Mouse (Mus musculus) gastrocnemius, postnatal 36 days (tissue): Measurements from ENCODE around the gene Sike1. TPM values are rescaled to one million over a fixed set of nuclear protein-coding genes. Genes with fewer than 3 reads are reported as not detected.
A peak's percentile ranks its signal among the peaks of the same experiment; 100 is the strongest.

Source experiments
- DNase-seq, 2 experiments: peaks; one replicate each; pipeline ENCODE4 v3.0.0; 2022
- intact Hi-C: fragments of 180-260 bp; cut with DNase I; formaldehyde crosslinking; loops from one replicate; pipeline ENCODE4 v1.15.1; 2025
- long read RNA-seq, 2 experiments: library from polyadenylated mRNA; stranded (forward); transcript quantifications; one replicate each; pipeline ENCODE4 v2.0.0; 2021
- total RNA-seq, 2 experiments: library from RNA; stranded (reverse); gene quantifications; 2 replicates each; pipeline ENCODE4 v1.2.3; 2021

Sike1 gene
- 10 to 100 TPM; 37.0 to 46.1 TPM for total RNA-seq
- long read RNA-seq, experiment 1, full-length matches to known transcripts, result 29 of 52 reads
- long read RNA-seq, experiment 1, partial matches to known transcripts, result 20 of 52 reads
- long read RNA-seq, experiment 1, other reads (novel, unspliced or antisense), result 3 of 52 reads
- long read RNA-seq, experiment 2, full-length matches to known transcripts, result 19 of 37 reads
- long read RNA-seq, experiment 2, partial matches to known transcripts, result 10 of 37 reads
- long read RNA-seq, experiment 2, other reads (novel, unspliced or antisense), result 8 of 37 reads

DNA sequence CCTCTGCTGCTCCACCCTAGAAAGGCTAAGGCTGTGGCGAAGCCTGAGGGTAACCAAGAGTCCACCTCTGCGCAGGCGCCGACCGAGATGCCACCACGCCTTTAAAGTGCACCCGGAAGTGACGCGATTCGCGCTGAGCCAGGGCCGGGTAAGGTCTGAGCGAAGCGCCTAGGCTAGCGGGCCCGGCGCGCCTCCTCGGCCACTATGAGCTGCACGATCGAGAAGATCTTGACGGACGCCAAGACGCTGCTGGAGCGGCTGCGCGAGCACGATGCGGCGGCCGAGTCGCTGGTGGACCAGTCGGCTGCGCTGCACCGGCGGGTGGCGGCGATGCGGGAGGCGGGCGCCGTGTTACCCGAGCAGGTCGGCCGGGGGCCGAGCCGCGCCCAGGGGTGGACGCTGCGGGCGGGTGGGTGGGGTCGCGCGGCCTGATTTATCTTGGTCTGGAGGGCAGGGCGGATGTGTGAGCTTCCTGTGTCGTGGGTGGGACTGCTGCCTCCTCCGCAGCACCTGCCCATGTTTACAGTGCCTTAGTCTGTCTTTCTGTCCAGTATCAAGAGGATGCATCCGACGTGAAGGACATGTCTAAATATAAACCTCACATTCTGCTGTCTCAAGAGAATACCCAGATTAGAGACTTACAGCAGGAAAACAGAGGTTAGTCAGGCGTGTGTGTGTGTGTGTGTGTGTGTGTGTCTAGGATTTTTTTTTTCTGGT is at the start of gene Sike1:
Gene Sike1, plus strand, starts transcription at position 104 of the 717 bp plus-strand sequence.
- intact Hi-C loops, result loop anchor here (10.0 kb wide), 1 partner anchor 281 kb away; no protein-coding TSS in a partner anchor
- peak; percentile 92 for DNase-seq

DNA sequence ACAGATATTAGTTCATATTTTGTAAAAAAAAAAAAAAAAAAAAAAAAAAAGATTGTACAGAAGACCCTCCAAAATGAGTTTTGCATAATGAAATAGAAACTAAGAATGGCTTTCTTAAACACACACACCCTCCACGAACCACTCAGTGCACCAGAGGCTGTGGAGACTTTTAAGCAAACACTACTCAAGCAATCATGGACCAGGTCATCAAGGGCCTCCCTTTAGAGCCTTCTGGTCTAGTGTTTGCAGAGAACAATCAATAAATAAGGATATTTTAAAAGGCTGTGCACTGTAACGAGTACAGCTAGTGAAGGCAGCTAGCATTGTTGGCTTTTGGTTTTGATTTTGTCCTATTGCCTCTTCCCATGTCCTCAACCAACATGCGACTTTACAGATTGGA is 49.2 kb upstream of the Sike1 start:
- intact Hi-C loops, result no loop called here
- no peak for DNase-seq

DNA sequence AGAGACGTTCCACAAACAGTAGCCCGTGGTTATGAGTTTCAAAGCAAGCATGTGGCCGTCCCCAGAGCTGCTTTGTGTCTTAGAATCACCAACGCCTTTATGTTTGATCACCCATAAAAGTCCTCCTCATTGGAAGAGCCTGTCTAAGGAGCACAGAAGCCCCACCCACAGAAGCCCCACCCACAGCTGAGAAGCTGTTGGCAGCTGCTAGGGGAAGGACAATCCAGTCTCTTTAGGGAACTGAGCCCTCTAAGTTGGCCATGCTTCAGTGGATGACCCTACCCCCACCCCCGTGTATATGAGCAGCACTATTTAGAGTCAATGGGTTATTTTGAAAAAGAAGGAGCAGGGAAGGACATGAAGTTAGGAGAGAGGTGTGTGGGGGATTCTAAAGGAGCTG is 48.6 kb upstream of the Sike1 start:
- intact Hi-C loops, result no loop called here
- DNase-seq, result no peak

DNA sequence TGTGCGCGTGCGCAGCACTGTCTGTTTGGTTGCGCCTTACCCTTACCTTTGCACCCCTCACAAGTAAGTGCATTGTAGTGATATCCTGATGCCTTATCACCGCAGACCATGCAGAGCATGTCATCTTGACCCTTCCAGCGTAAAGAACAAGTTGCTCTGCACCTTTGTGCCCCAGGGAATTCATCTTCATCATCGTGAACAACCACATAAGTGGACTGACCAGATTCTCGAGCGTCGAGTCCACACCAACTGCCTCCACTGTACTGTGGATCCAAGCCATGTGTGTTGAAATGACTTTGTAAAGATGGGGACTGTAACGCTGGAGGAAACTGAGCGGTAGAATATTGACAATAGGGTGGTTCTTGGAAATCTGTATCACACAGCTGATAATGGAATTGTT is 41.0 kb upstream of the Sike1 start:
- no peak for DNase-seq
- intact Hi-C loops, result no loop called here

DNA sequence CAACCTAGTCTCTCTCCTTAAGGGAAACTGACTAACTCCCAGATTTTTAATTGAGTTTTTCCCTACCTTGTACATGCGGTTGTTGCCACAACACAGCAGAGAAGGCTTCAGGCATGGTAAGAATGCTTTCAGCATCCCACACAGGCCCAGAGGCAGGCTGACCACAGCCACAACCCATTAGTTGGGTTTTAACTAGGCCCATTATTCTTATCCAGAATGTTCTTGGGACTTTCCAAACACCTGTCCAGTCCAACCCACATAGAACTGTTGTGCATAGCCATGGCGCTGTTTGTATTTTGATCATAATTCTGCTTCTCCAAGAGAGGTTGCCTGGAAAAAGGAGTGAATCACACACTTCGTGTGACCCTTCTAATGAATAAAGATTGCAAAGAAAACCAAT is 40.4 kb upstream of the Sike1 start:
- no peak for DNase-seq
- intact Hi-C loops, result no loop called here

DNA sequence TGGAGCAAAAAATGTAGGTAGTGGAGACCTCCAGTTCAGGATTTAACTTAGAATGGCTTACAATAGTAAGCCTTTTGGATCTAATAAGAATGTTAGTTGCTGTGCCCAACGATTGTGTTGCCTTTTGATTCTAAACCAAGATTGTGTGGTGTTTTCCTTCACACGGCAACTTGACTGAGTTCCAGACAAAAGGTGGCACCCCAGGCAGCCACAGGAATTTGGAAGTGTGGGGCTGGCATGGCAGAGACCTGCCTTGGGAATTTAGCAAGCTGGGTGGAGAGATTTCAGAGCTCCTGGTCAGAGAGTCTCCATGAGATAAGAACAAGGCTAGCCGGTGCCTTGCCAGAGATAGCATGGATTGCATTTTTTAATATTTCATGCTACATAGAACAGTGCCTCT is 39.9 kb upstream of the Sike1 start:
- no peak for DNase-seq
- intact Hi-C loops, result no loop called here

DNA sequence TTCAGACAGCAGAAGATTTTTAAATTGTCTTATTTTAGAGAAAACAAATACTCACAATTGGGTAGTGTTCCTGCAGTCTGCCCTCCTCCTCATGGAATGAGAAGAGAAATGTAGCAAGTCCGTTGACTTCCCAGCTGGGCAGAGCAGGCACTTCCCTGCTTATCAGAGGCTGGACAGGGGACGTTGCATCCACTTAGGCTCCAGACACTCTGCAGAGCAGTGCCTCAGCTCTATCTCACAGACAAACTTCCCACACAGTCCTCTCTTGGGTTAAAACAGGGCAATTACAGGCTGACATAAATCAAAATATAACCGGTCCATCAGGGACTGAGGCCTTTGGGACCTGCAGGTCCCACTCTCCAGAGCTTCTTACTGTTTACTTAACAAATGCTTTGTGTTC is 31.5 kb upstream of the Sike1 start, which contains the start of gene Nr1h5:
Gene Nr1h5, minus strand, starts transcription at position 101 of the 400 bp plus-strand sequence.
- intact Hi-C loops, result no loop called here
- no peak for DNase-seq

DNA sequence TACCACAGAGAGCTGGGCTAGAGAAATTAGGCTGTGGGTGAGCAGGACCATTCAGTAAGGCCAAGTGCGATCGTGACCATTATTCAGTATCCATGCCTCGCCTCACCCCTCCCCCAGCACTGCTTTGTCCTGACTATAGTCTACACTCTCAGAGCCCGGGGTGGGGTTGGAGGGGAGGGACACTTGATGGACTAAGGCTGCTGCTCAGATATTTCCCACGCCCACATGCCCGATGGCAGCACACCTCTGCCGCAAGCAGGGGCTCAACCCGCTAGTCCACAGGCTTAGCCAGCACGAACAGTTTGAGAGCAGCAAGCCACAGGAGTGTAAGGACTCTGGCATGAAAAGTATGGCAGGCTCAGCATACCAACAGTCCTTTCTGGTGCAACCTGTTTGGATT is 25.4 kb upstream of the Sike1 start:
- intact Hi-C loops, result no loop called here
- DNase-seq, result no peak

DNA sequence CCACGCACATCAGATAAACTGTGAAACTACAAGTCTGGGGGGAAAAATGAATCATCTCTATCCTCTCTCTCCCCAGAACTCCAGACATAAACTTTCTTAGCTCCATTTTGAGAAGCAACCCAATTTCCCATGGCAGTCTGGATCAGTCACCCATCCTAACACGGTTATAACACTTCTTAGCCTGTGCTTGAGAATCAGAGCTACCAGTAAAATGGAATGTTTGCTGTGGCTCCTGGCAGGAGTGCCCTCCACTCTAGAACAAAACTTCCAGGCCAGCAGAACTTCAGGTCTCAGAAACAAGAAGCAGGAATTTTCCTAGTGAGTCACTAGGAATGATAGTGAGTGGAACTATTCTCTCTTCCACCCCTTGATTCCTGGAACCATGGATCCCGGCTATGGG is 25.0 kb upstream of the Sike1 start:
- no peak for DNase-seq
- intact Hi-C loops, result no loop called here

DNA sequence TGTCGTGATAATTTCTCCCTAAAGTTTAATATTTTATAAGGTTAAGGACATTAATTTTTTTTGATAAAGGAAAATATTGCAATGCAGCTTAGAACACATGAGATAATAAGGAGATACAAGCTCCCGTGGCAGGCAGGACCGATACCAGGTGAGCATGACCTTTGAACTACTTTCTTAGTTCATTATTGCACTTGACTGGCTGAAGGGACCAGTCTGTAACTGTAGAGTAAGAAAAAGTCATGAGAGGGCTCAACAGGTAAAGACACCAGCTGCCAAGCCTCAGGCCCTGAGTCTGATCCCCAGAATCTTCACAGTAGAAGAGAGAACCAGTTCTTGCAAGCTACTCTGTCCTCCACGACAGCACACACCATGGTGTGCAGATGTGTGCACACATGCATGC is 18.6 kb upstream of the Sike1 start:
- intact Hi-C loops, result no loop called here

DNA sequence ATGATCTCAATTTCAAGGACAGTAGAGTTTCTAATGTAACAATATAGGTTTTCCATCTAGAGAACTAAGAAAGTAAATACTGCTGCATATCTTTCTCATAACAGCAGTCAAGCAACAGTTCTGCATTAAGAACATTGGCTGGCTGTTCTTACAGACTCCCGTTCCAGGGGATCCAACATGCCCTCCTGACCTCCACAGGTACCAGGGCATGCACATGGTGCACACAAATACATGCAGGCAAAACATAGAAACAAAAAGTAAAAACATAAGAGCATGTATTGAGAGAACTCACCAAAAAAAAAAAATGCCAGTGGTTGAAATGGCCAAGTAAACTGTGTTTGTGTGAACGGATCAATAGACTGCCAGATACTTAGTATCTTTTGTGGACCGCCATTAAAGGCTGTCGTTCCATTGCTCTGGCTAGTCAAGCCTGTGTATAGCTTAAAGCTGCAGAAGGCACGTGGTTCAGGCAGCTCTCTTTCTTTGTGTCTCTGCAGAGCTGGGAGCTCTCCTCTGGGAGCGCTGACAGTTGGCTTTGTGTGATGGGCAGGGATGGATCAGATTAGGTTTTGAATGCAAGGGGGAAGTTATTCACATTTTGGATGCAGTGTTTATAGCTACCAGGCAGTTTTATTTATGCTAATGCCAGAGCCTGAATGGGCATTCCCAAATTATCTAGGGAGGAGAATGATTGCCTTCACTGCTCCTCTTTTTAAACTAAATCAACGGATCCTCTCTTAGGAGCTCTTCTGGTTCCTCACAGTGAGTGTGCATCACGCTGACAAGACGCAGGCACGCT is 15.8 kb upstream of the Sike1 start:
- intact Hi-C loops, result no loop called here
- no peak for DNase-seq

More for the DNA sequence above, 18.6 kb upstream of the Sike1 start:
- DNase-seq, result no peak

DNA sequence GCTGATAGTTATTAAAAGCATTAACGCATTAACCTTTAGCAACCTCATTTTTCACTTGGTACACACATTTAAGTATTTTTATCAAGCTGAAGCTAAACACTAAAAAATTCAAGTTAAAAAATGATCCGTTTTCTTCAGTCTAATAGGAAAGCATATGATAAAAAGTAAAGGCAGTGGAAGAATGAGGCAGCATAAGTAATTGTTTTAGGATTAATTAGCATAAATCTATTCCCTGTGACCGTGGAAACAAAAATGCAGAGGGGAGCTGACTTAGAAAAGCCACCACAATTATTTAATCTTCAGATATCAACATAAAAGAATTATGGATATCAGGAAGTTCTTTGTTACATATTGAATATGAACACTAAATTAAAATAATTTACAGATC is 15.2 kb upstream of the Sike1 start:
- intact Hi-C loops, result no loop called here
- no peak for DNase-seq

DNA sequence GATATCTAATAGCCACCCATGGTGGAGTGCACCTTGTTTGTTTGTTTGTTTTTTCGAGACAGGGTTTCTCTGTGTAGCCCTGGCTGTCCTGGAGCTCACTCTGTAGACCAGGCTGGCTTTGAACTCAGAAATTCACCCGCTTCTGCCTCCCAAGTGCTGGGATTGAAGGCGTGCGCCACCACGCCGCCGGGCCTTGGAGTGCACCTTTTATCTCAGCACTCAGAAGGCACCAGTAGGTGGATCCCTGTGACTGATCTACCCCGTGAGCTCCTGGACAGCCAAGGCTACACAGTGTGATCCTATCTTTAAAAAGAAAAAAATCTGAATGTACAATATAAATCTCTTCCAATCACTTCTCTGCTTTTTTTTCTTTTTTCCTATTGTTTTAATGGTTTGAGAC is 4.5 kb upstream of the Sike1 start:
- DNase-seq, result no peak
- intact Hi-C loops, result loop anchor here (10.0 kb wide), 1 partner anchor 276 kb away; no protein-coding TSS in a partner anchor

DNA sequence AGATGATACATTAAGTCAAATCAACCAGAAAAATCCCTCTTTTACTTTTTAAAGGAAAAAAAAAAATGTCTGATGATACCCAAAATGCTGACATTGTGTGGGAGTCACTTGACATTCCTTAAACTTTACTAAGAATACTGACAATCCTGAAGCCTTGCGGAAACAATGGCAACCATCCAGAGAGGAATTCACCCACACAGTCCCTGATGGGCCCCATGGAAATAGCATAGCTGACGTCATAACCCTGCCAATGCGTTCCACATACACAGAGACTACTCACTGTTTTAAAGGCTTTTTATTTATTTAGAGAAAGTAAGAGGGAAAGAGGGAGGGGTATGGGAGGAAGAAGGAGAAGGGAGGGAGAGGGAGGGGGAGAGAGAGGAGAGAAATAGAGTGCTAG is 2.6 kb upstream of the Sike1 start:
- no peak for DNase-seq
- intact Hi-C loops, result loop anchor here (10.0 kb wide), 1 partner anchor 278 kb away; no protein-coding TSS in a partner anchor

DNA sequence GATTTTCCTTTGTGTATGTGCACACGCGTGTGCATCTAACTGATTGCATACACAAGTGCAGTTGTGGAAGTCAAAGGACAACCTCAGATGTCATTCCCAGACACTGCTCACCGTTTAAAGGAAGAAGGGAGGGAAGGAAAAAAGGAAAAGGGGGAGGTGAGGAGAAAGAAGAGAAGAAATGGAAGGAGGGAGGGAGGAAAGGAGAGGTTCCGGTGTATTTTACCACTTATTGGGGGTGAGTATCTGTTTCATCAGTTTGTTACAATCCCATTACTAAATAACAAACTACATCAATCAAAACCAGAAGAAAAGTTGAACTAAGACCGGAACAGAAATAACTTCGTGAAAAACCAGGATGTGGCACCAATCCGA is 289 bp upstream of the Sike1 start:
- intact Hi-C loops, result loop anchor here (10.0 kb wide), 1 partner anchor 280 kb away; no protein-coding TSS in a partner anchor
- DNase-seq, result no peak

DNA sequence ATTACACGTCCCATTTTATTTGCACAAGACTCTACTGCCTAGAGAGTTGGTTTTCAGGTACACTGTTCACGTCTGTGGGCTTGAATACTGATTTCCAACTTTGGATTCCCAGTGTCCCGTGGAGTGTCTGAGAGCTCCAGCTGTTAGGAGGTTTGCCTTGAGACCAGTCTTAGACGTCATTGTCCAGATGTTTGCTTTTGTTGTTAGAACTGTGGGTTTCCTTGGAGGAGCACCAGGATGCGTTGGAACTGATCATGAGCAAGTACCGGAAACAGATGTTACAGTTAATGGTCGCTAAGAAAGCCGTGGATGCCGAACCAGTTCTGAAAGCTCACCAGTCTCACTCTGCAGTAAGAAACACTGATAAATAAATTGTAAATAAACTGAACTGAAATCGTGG is 1.5 kb downstream of the Sike1 start:
- intact Hi-C loops, result loop anchor here (10.0 kb wide), 1 partner anchor 282 kb away; no protein-coding TSS in a partner anchor
- no peak for DNase-seq

DNA sequence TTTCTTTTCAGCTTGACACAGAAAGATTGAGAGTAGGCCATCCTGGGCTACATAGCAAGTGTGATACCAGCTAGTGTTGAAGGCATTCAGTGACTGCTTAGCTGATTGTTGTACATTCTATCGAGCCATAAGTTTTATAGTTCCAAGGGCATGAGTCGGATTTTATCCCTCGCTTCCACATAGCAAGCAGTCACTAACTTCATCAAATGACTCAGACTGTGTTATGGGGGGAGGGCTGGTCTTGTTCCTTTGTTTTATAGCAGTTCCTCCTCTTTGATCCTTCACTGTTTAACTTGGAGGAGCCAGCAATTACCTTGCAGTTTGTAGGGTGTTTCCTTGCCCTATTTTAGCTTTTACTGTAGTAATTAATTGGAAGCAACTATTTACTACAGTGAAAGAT is 2.1 kb downstream of the Sike1 start:
- no peak for DNase-seq
- intact Hi-C loops, result loop anchor here (10.0 kb wide), 1 partner anchor 283 kb away; no protein-coding TSS in a partner anchor

DNA sequence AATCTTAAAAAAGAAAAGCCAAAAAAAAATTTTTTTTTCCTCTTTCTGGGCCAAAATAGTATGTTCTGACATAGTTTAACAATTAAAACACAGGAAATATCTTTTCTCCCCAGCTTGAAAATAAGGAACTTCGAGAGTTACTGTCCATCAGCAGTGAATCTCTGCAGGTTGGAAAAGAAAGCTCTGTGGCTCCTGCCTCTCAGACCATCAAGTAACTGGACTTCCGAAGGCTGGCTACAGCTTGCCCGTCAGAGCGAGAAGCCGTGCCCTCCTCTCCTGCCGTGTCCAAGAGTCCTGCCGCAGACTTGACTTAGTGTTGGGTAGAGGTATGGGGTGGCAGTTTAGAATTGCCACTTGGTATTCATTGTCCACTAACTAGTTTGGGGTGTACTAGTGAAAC is 6.1 kb downstream of the Sike1 start:
- intact Hi-C loops, result no loop called here
- DNase-seq, result no peak

DNA sequence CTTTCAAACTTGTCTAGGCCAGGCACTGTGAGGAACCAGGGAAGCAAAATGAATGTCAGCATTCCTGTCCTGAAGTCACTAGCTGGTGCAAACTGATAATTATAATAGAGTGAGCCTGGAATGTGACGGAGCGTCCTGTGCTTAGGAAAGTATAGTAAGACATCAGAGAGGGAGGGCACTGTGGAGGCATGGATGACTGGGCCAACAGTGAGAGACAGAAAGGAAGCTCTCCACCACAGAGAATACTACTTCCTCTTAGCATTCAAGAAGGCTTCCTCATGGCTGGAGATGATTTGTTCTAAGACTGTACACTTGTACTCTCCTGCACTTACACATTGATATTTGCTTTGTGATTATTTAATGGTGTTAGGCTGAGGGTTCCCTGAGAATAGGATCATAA is 21.8 kb downstream of the Sike1 start:
- no peak for DNase-seq
- intact Hi-C loops, result no loop called here

DNA sequence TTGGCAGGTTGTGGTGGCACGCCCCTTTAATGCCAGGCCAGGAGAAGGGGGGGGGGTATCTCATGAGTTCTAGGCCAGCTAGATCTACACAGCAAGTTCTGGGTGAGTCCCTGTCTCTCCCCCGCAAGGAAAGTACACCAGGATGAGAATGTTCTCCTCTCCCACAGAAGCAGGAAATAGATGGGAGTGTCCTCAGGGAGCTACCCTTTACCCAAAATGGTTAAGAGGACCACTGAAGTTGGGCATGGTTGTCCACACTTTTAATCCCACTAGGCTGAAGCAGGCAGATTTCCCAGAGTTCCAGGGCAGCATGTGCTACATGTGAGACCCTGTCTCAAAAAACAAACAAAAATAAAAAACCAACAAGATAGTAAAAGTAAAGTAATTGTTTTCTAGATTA is 24.0 kb downstream of the Sike1 start:
- DNase-seq, result no peak
- intact Hi-C loops, result no loop called here

DNA sequence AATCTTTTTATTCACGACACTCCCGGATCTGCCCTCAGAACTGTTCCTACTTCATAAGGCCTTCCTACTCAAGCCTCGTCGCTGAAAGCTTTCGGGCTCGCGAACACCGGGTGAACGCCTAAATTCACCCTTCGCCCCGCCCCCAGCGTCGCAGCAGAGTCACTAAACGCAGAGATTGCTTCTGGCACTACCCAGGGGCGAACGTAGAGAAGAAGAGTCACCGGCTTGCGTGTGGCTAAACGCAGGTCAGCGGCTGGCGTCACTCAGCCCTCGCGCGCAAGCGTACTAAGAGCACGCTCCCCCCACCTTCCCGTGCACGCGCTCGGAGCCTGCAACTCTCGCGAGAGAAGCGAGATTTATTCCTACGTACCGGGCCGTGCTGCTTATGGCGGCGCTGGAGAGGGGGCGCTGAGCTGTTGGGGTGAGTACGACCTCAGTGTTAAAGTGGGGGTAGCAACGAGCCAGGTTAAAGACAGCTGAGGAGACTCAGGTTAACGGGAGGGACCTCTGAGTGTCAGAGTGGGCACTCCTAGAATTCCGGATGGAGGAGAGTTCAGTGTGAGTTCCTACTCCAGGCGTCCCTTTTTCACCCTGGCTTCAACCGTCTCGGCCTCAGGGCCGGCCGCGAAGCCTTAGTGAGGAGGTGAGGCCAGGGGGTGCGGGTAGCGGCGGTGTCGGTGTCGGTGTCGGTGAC is 24.9 kb downstream of the Sike1 start, which contains the start of gene Csde1:
Gene Csde1, plus strand, starts transcription at position 178 of the 694 bp plus-strand sequence.
- intact Hi-C loops, result no loop called here
- peak; percentile 94 for DNase-seq
